Mouse (Mus musculus) cortical plate, adult 2 months (tissue): ENCODE data around the gene Bcat2.

Experiments
- CTCF ChIP-seq: fragments of 200-500 bp; IDR thresholded peaks from 2 replicates; pipeline ENCODE4 v1.5.1; 2011; ENCODE audit warnings: mild to moderate bottlenecking, control low read depth, low read length; ENCODE audit not compliant: insufficient read depth; ENCODE audit errors: extremely low read depth
- POLR2A ChIP-seq: fragments of 200-500 bp; IDR thresholded peaks from 2 replicates; pipeline ENCODE4 v1.6.1; 2011; ENCODE audit warnings: mild to moderate bottlenecking, low read length, control low read depth; ENCODE audit not compliant: insufficient read depth; ENCODE audit errors: extremely low read depth

DNA sequence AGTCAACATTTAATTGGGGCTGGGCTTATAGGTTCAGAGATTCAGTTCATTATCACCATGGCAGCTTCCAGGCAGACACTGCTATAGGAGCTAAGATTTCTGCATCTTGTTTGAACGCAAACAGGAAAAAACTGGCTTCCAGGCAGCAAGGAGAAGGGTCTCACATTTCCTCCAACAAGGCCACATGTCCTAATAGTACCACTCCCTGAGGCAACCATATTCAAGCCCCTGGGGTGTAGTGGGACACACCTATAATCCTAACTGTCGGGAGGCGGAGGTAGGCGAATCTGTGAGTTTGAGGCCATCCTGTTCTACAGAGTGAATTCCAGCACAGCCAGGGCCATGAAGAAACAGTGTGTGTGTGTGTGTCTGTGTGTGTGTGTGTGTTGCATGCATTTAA, 25.2 kb downstream of the Bcat2 start:
- TF ChIP-seq POLR2A, result no peak
- no peak for TF ChIP-seq CTCF
